Mouse (Mus musculus) testis, postnatal 14 days (tissue): ENCODE measurements around the gene March6.

ENCODE experiments used
- DNase-seq: peaks from one replicate; pipeline ENCODE4 v3.0.0; 2021; ENCODE audit warnings: low spot score

Gene March6

GRCm38 (mm10) chr15:31542013-31542958 is 11.4 kb upstream of the March6 start:
- no peak for DNase-seq

DNA sequence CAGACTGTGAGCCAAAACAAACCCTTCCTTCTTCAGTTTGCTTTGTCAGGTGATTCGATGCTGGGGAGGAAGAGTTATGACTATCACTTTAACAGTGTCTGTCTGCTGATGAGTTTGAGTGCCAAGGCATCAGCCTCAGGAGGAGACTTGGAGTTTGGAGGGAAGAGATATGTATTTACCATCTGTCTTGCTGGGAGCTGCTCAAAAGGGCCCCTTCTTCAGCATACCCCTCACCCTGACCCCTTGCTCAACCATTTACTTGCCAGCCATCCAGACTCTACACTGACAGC is 9.6 kb upstream of the March6 start:
- no peak for DNase-seq

DNA sequence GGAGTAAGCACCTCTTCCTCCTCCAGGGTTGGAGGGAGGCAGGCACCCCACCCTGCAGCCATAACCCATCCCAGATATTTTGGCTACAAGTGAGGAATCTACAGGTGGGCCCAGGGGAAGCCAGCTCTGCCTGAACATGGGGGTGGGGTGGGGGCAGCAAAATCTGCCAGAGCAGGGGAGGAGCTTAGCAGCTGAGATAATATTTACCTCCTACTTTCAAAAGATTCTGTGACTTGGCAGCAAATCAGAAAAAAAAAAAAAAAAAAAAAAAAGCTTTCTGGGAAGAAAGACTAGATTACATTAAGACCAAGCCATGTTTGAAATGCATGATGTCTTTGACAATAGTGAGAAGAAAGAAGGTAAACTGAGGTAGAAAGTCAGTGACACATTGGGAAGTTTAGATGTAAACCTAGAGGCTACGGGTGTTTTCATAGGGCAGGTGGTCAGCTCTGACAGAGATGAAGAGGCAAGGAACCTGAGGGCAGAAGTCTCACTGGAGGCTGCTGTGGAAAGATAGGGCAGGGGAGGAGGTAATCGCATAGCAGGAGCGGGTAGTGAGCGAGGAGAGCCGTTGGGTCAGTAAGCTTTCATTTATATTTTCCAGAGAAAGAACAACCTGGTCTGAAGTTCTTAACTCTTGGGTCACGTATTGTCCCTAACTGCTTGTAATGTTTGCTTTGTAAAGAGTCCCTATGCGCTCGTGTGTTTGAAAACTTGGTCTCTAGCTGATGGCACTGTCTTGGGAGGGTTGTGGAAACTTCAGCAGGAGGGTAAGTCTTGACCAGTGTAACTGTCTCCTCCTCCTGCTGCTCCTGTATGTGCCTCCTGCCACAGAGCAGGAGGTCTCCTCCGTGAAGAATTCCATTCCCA is 9.0 kb upstream of the March6 start:
- no peak for DNase-seq

DNA sequence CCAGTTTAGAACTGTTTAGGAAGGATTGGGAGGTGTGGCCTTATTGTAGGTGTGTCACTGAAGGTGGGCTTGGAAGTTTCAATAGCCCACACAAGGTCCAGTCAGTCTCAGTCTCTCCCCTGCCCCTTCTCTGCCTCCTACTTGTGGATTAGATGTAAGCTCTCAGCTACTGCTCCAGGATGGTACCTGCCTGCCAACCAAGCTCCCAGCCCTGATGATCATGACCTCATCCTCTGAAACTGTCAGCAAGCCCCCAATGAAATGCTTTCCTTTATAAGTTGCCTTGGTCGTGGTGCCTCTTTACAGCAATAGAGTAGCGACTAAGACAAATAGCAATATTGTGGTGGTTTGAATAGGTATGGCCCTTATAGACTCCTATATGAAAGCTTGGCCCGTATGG is 7.5 kb upstream of the March6 start:
- DNase-seq = no peak

- DNase-seq = no peak
These were observed 6.9 kb upstream of the March6 start for GRCm38 (mm10) chr15:31537706-31538105.

GRCm38 (mm10) chr15:31536051-31536737 is 5.3 kb upstream of the March6 start:
- no peak for DNase-seq

GRCm38 (mm10) chr15:31535259-31535855 is 4.5 kb upstream of the March6 start:
- DNase-seq = no peak

- no peak for DNase-seq
These were observed 3.8 kb upstream of the March6 start for GRCm38 (mm10) chr15:31534421-31535258.

GRCm38 (mm10) chr15:31533529-31533928 is 2.7 kb upstream of the March6 start:
- DNase-seq = no peak

DNA sequence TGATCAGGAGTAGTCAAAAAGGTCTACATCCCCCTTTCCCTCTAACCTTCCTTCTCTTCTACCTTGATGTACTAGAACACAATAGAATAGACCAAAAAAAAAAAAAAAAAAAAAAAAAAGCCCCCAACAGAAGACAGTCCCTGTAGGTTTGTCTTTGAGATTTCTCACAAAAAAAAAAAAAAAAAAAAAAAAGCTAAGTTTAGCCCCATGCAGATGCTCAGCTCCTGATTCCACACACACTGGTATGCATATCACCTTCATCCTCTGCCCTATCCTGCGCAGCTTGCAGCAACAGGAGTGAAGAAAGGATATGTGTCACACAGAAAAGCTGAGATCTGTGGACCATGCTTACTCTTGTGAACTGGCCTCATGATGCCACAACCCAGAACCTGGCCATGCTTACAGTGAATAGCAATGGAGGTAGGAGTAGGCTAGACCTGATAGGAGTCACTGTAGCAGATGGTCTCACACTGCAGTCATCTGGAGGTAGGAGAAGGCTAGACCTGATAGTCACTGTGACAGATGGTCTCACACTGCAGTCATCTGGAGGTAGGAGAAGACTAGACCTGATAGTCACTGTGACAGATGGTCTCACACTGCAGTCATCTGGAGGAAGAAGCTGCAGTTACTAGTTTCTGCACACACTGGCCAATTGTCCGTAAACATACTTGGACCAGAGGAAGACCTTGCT is 1.6 kb upstream of the March6 start:
- no peak for DNase-seq

DNA sequence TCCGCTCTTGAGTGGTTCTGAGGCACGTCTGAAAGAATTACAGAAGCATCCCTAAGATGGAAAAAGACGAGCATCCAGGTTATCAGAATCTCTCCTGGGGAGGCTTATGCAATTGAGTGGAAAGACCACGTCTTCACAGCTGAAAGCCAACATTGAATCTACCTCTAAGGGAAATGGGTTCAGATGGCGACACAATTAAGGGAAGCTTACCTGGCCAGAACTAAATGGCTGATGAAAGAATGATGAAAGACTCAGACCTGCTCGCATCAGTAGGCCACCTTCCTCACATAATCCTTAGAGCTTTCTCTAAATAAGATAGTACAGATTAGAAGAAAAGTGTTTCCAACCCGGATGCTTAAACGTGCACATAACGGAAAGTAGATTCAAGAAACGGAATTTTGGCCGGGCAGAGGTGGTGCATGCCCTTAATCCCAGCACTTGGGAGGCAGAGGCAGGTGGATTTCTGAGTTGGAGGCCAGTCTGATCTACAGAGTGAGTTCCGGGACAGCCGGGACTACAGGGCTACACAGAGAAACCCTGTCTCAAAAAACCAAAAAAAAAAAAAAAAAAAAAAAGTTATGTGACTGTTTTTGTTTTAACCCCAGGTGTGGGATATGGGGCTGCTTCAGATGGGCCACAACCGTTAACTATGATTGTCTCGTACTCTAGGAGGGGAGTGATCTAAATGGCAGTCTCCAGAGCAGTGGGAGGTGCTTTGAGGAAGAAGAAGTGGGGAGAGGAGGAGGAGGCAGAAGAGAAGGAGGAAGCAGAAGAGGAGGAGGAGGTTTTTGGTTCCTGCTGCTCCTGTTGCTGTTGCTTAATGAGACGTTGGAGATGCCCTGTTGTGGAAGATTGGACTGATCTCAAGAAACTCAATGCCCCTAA is 835 bp upstream of the March6 start:
- DNase-seq = no peak

GRCm38 (mm10) chr15:31529811-31530658 is 818 bp downstream of the March6 start:
- DNase-seq = peak; percentile 62

GRCm38 (mm10) chr15:31529103-31529502 is 1.8 kb downstream of the March6 start:
- no peak for DNase-seq

DNA sequence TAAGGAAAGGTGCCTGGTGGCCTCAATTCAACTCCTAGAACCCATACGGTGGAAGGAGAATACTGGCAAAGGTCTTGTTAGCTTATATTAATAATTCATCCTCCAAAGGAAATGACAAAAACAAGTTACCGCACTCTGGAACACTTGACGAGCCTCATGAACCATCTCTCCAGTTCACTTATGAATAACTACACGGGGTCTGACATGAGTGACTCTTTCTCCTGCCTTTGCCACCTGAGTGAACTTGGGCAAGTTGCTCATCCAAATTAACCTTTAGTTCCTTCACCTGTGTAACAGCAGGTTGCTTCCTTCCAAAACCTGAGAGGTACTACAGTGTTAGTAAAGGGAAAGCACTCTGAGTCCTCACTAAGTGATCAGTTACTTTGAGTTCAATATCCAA is 2.4 kb downstream of the March6 start:
- DNase-seq = no peak

DNA sequence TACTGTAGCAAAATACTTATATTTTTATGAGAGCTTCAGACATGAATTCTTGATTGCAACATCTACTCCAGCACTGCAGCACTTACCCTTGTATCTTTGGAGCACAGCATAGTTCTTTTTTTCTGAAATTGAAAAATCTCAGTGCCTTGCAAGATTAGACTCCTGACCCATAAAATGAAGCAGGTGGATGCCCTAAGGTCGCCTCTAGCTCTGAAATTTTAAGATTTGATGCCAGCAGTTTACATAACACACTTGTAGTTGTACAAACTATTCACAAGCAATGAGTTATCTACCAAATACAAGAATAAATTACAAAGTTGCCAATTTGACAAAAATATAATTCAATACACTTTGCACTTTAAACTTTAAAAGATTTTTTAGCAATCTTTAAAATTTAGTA is 4.4 kb downstream of the March6 start:
- DNase-seq = no peak

GRCm38 (mm10) chr15:31519000-31519399 is 11.9 kb downstream of the March6 start:
- DNase-seq = no peak

DNA sequence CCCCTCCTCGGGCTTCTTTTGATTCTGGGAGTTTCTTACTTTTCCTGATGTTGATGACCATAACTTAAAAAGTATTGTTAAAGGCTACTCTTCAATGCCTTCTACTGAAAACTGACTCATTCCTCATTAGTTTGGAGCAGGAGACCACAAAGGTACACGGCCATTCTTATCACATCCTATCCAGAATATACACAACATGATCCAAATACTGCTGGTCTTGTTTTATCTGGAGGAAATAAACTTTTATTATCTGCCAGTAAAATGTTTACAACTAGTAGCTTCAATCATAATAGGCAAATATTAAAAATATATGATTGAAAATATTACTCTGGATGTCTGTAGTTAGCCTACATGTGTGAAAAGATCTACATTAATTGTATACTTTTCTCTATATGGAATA is 12.5 kb downstream of the March6 start:
- DNase-seq = no peak

GRCm38 (mm10) chr15:31517186-31517585 is 13.7 kb downstream of the March6 start:
- DNase-seq = no peak

- DNase-seq = no peak
These were observed 19.1 kb downstream of the March6 start for GRCm38 (mm10) chr15:31511795-31512194.
